Mouse (Mus musculus) lung, embryonic 15.5 days (tissue): ENCODE data around the gene Smok3b. TPM values are rescaled to one million over a fixed set of nuclear protein-coding genes. Genes with fewer than 3 reads are reported as not detected.

Experiments used
- ATAC-seq: fragments of 200-750 bp; cut with Nextera tagmentation; 2 replicates; pipeline ENCODE4 v1.8.0; 2017; ENCODE audit warnings: moderate number of reproducible peaks, borderline replicate concordance; ENCODE audit not compliant: low FRiP score, low TSS enrichment; ENCODE audit errors: extremely low read depth
- H3K27ac ChIP-seq: fragments of 300-500 bp; sonication (generic); 2 replicates; pipeline ENCODE4 v1.5.1; 2015; ENCODE audit warnings: moderate library complexity, mild to moderate bottlenecking, inconsistent platforms
- H3K27me3 ChIP-seq: fragments of 300-500 bp; sonication (generic); 2 replicates; pipeline ENCODE4 v1.6.1; 2015; ENCODE audit warnings: inconsistent platforms
- H3K36me3 ChIP-seq: fragments of 300-500 bp; sonication (generic); 2 replicates; pipeline ENCODE4 v1.6.1; 2015; ENCODE audit warnings: inconsistent platforms
- H3K4me1 ChIP-seq: fragments of 300-500 bp; sonication (generic); 2 replicates; pipeline ENCODE4 v1.6.1; 2015; ENCODE audit warnings: inconsistent platforms
- H3K4me2 ChIP-seq: fragments of 300-500 bp; sonication (generic); 2 replicates; pipeline ENCODE4 v1.6.1; 2015; ENCODE audit warnings: inconsistent platforms, mild to moderate bottlenecking, moderate library complexity
- H3K4me3 ChIP-seq: fragments of 300-500 bp; sonication (generic); 2 replicates; pipeline ENCODE4 v1.5.1; 2015; ENCODE audit warnings: mild to moderate bottlenecking, inconsistent platforms
- H3K9ac ChIP-seq: fragments of 300-500 bp; sonication (generic); 2 replicates; pipeline ENCODE4 v1.6.1; 2015; ENCODE audit warnings: inconsistent platforms
- H3K9me3 ChIP-seq: fragments of 300-500 bp; sonication (generic); 2 replicates; pipeline ENCODE4 v1.6.1; 2016; ENCODE audit warnings: inconsistent platforms
- WGBS: fragments of 180-500 bp; shearing (Covaris S2); methylation state at CpG from one replicate; pipeline ENCODE4 v1.1.7; 2015; 5-methylcytosine and 5-hydroxymethylcytosine counted together
- polyA plus RNA-seq: library from polyadenylated mRNA; unstranded; fragments of >200 nt; fragmentation: Nextera tagmentation; extraction: Ambion mirVana; gene quantifications from 2 replicates; pipeline ENCODE4 v1.2.1, GENCODE M21; 2015

Gene Smok3b
- polyA plus RNA-seq, 1 experiment from 2014 or later, result not detected

- 78% methylated on average over 3 of the region's 3 CpGs for WGBS
- no peak overlapping the region for H3K4me2 ChIP-seq
- H3K9me3 ChIP-seq, result no peaks in the 10 kb centered on the region
- H3K9ac ChIP-seq, result no peak overlapping the region
- 0 out of 2 replicates have a peak, but pooled peaks cover 6% of the 10 kb centered on the region for H3K36me3 ChIP-seq
- peaks cover 15% of the 10 kb centered on the region for H3K4me1 ChIP-seq
- H3K27me3 ChIP-seq, result no peaks in the 10 kb centered on the region
- H3K27ac ChIP-seq, result no peak overlapping the region
- ATAC-seq, result no peak
- no peak overlapping the region for H3K4me3 ChIP-seq
Observed at GRCm38 (mm10) chr5:138086842-138087241, 65.6 kb downstream of the Smok3b start.

GRCm38 (mm10) chr5:138088366-138088765, 67.1 kb downstream of the Smok3b start:
- WGBS, result 69% methylated on average over 3 of the region's 3 CpGs
- ATAC-seq, result no peak
- H3K4me1 ChIP-seq, result peaks cover 15% of the 10 kb centered on the region

GRCm38 (mm10) chr5:138089108-138089551, 67.9 kb downstream of the Smok3b start:
- no peaks in the 10 kb centered on the region for H3K9me3 ChIP-seq
- no peak overlapping the region for H3K9ac ChIP-seq
- 70% methylated on average over 6 of the region's 6 CpGs for WGBS
- H3K27ac ChIP-seq, result no peak overlapping the region
- H3K36me3 ChIP-seq, result peaks cover 19% of the 10 kb centered on the region
- no peak overlapping the region for H3K4me3 ChIP-seq
- ATAC-seq, result no peak
- peaks cover 15% of the 10 kb centered on the region for H3K4me1 ChIP-seq
- no peak overlapping the region for H3K4me2 ChIP-seq
- no peaks in the 10 kb centered on the region for H3K27me3 ChIP-seq

More at GRCm38 (mm10) chr5:138088366-138088765, 67.1 kb downstream of the Smok3b start:
- Histone ChIP-seq H3K4me2 (no peak overlapping the region), H3K9ac (no peak overlapping the region), H3K27ac (no peak overlapping the region), H3K9me3 (no peaks in the 10 kb centered on the region), H3K4me3 (no peak overlapping the region), H3K36me3 (peaks cover 12% of the 10 kb centered on the region), H3K27me3 (no peaks in the 10 kb centered on the region)

- Histone ChIP-seq H3K9ac (no peak overlapping the region), H3K4me1 (peaks cover 15% of the 10 kb centered on the region), H3K36me3 (peaks cover 30% of the 10 kb centered on the region), H3K4me3 (no peak overlapping the region), H3K9me3 (no peaks in the 10 kb centered on the region), H3K4me2 (no peak overlapping the region), H3K27ac (no peak overlapping the region), H3K27me3 (no peaks in the 10 kb centered on the region)
- no peak for ATAC-seq
- WGBS, result 79% methylated on average over 3 of the region's 3 CpGs
Observed at GRCm38 (mm10) chr5:138090271-138090670, 69.0 kb downstream of the Smok3b start.

- H3K4me2 ChIP-seq, result no peak overlapping the region
- H3K36me3 ChIP-seq, result peaks cover 31% of the 10 kb centered on the region
- H3K4me3 ChIP-seq, result no peak overlapping the region
- H3K4me1 ChIP-seq, result peaks cover 15% of the 10 kb centered on the region
- no peaks in the 10 kb centered on the region for H3K9me3 ChIP-seq
- whole genome bisulfite sequencing, result 93% methylated on average over 5 of the region's 5 CpGs
- H3K27me3 ChIP-seq, result no peaks in the 10 kb centered on the region
- H3K27ac ChIP-seq, result no peak overlapping the region
- ATAC-seq, result no peak
- no peak overlapping the region for H3K9ac ChIP-seq
Observed at GRCm38 (mm10) chr5:138090737-138091136, 69.5 kb downstream of the Smok3b start.

- no peak overlapping the region for H3K4me3 ChIP-seq
- peaks cover 47% of the 10 kb centered on the region for H3K36me3 ChIP-seq
- H3K27ac ChIP-seq, result no peak overlapping the region
- peaks cover 11% of the 10 kb centered on the region; the same call in 1 of the 2 replicates for H3K4me1 ChIP-seq
- no peak for ATAC-seq
- H3K9ac ChIP-seq, result no peak overlapping the region
- no peaks in the 10 kb centered on the region for H3K27me3 ChIP-seq
- no peak overlapping the region for H3K4me2 ChIP-seq
- H3K9me3 ChIP-seq, result no peaks in the 10 kb centered on the region
- 88% methylated on average over 4 of the region's 4 CpGs for WGBS
Observed at GRCm38 (mm10) chr5:138092771-138093170, 71.5 kb downstream of the Smok3b start.

- Histone ChIP-seq H3K27ac (no peak overlapping the region), H3K4me2 (no peak overlapping the region), H3K27me3 (no peaks in the 10 kb centered on the region), H3K9me3 (no peaks in the 10 kb centered on the region), H3K4me3 (no peak overlapping the region), H3K9ac (no peak overlapping the region), H3K4me1 (no peaks in the 10 kb centered on the region), H3K36me3 (peaks cover 59% of the 10 kb centered on the region)
- 93% methylated on average over 6 of the region's 6 CpGs for WGBS
- ATAC-seq, result no peak
Observed at GRCm38 (mm10) chr5:138094474-138094873, 73.2 kb downstream of the Smok3b start.

Other genes with a start within 250 kb of the Smok3b start
- gene Ppp1r35, start 242.6 kb upstream of the Smok3b start, polyA plus RNA-seq, result 33.7 and 33.9 TPM in 2 replicates
- gene Mepce, start 233.8 kb upstream of the Smok3b start, polyA plus RNA-seq, result 11.5 and 12.3 TPM in 2 replicates
- gene Zcwpw1, start 233.6 kb upstream of the Smok3b start, polyA plus RNA-seq, result 23.1 and 28.2 TPM in 2 replicates
- gene Pilra, start 185.1 kb upstream of the Smok3b start, polyA plus RNA-seq, result 3.4 and 4.0 TPM in 2 replicates
- 0.76 and 0.78 TPM in 2 replicates for gene Pilrb1, start 163.3 kb upstream of the Smok3b start, polyA plus RNA-seq
- 0.83 and 1.1 TPM in 2 replicates for gene Pilrb2, start 149.6 kb upstream of the Smok3b start, polyA plus RNA-seq
- 0.33 and 0.37 TPM in 2 replicates for gene Cyp3a13, start 99.8 kb upstream of the Smok3b start, polyA plus RNA-seq
- gene Gjc3, start 58.3 kb upstream of the Smok3b start, polyA plus RNA-seq, result 0.10 and 0.12 TPM in 2 replicates
- 0.17 TPM in 1 of 2 replicates, not detected in the other for gene Azgp1, start 39.9 kb upstream of the Smok3b start, polyA plus RNA-seq
- not detected in 2 replicates for gene Smok3a, start 168 bp upstream of the Smok3b start, polyA plus RNA-seq
- not detected in 2 replicates for gene Smok3c, start 31.8 kb downstream of the Smok3b start, polyA plus RNA-seq
- gene Zkscan1, start 63.7 kb downstream of the Smok3b start, polyA plus RNA-seq, result 15.8 and 16.6 TPM in 2 replicates
- 61.3 and 66.3 TPM in 2 replicates for gene Zscan21, start 95.5 kb downstream of the Smok3b start, polyA plus RNA-seq
- 20.8 and 21.3 TPM in 2 replicates for gene Zfp113, start 134.3 kb downstream of the Smok3b start, polyA plus RNA-seq
- 316 and 320 TPM in 2 replicates for gene Cops6, start 139.6 kb downstream of the Smok3b start, polyA plus RNA-seq
- gene Ap4m1, start 150.6 kb downstream of the Smok3b start, polyA plus RNA-seq, result 22.8 and 26.2 TPM in 2 replicates
- gene Mcm7, start 151.0 kb downstream of the Smok3b start, polyA plus RNA-seq, result 216 and 228 TPM in 2 replicates
- gene Taf6, start 166.0 kb downstream of the Smok3b start, polyA plus RNA-seq, result 86.7 and 92.3 TPM in 2 replicates
- gene Cnpy4, start 166.1 kb downstream of the Smok3b start, polyA plus RNA-seq, result 61.0 and 63.5 TPM in 2 replicates
- 9.1 and 9.7 TPM in 2 replicates for gene Mblac1, start 172.9 kb downstream of the Smok3b start, polyA plus RNA-seq
- gene Nxpe5, start 204.5 kb downstream of the Smok3b start, polyA plus RNA-seq, result not detected in 2 replicates
- gene Lamtor4, start 234.1 kb downstream of the Smok3b start, polyA plus RNA-seq, result 58.1 and 58.6 TPM in 2 replicates
- 4.5 and 5.7 TPM in 2 replicates for gene BC037034, start 242.6 kb downstream of the Smok3b start, polyA plus RNA-seq